Mouse (Mus musculus): ENCODE data around the gene Fam196b.

The Fam196b gene

GRCm38 (mm10) chr11:34317001-34317400 is 2.4 kb downstream of the Fam196b start:
- in situ Hi-C loops (cut with MboI; ENCODE audit: low pct_unique_long_range_greater_than_20kb in 1 of 2, low sequenced_read_pairs in 2 of 2, unreplicated experiment in 1 of 2) = no loop called here

DNA sequence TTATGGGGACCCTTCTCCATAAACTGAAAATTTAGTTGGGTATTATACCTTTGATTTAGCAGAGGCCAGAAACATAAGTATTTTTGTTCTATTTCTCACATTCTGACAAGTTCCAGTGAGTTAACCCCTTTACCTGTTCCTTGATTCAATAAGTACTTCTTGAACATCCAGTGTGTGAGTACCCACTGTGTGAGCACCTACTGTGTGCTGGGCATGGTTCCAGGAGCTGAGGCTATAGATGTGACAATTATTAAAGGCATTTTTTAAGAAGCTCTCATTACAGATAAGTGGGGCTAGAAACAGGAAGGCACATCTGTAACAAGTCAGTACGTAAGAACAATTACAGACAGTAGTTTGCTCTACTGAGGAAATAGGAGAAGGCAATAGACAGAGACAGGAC is 4.7 kb downstream of the Fam196b start:
- in situ Hi-C loops (cut with MboI; ENCODE audit: low pct_unique_long_range_greater_than_20kb in 1 of 2, low sequenced_read_pairs in 2 of 2, unreplicated experiment in 1 of 2) = no loop called here

- in situ Hi-C loops (cut with MboI; ENCODE audit: low pct_unique_long_range_greater_than_20kb in 1 of 2, low sequenced_read_pairs in 2 of 2, unreplicated experiment in 1 of 2) = no loop called here
Observed at GRCm38 (mm10) chr11:34323664-34324063, 9.0 kb downstream of the Fam196b start.

- in situ Hi-C loops (cut with MboI; ENCODE audit: low pct_unique_long_range_greater_than_20kb in 1 of 2, low sequenced_read_pairs in 2 of 2, unreplicated experiment in 1 of 2) = no loop called here
Observed at GRCm38 (mm10) chr11:34332344-34333031, 17.9 kb downstream of the Fam196b start.

DNA sequence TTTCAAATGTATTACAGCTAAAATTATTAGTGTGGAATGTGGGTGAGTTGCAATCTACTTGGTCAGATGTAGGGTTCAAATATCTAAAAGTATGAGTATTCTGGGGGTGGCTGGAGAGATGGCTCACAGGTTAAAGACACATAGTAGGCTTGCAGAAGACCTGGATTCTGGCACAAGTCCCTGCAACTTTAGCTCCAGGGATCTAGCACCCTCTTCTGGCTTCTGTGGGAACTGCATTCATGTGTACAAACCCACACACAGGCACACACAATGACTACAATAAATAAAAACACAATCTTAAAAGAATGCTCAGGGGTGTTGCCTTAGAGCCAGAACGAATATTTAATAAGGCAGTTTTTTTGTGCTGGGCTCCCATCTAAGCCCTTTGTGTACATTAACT is 23.3 kb downstream of the Fam196b start:
- in situ Hi-C loops (cut with MboI; ENCODE audit: low pct_unique_long_range_greater_than_20kb in 1 of 2, low sequenced_read_pairs in 2 of 2, unreplicated experiment in 1 of 2) = no loop called here

- in situ Hi-C loops (cut with MboI; ENCODE audit: low pct_unique_long_range_greater_than_20kb in 1 of 2, low sequenced_read_pairs in 2 of 2, unreplicated experiment in 1 of 2) = loop anchor here in 1 of 2 experiments (10.0 kb wide), 1 partner anchor 105 kb away; no protein-coding TSS in a partner anchor
Observed at GRCm38 (mm10) chr11:34339693-34340092, 25.1 kb downstream of the Fam196b start.

GRCm38 (mm10) chr11:34343742-34344307 is 29.2 kb downstream of the Fam196b start:
- in situ Hi-C loops (cut with MboI; ENCODE audit: low pct_unique_long_range_greater_than_20kb in 1 of 2, low sequenced_read_pairs in 2 of 2, unreplicated experiment in 1 of 2) = loop anchor here in 1 of 2 experiments (10.0 kb wide), 1 partner anchor 109 kb away; no protein-coding TSS in a partner anchor

- in situ Hi-C loops (cut with MboI; ENCODE audit: low pct_unique_long_range_greater_than_20kb in 1 of 2, low sequenced_read_pairs in 2 of 2, unreplicated experiment in 1 of 2) = loop anchor here in 1 of 2 experiments (10.0 kb wide), 1 partner anchor 110 kb away; no protein-coding TSS in a partner anchor
Observed at GRCm38 (mm10) chr11:34344310-34344709, 29.7 kb downstream of the Fam196b start.

DNA sequence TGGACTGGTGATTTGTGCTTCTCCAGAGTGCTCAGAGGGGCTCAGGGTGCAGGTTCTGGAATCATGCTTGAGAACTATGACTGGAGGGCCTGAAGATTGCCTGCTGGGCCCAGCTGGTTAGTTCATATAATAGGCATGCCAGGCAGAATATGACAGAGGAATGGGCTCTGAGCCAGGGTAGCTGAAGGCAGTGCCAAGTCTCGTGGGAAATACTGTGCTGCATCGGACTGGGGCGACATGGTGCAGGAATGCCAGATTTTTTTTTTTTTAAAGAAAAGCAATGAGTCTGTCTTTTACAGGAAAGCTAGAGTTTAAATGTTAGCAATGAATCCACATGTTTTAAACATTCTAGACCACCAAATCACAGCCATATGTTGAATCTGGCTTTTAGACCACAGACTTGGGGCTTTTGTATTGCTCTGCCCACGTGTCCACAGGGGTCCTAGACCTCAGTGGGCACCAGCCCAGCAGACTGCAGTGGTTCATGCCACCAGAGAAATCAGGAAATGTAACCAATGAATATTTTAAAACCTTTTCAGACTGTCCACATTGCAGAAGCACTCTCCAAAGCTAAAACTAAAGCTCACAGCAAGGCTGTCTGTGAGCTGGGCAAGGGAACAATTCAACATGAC is 33.8 kb downstream of the Fam196b start:
- in situ Hi-C loops (cut with MboI; ENCODE audit: low pct_unique_long_range_greater_than_20kb in 1 of 2, low sequenced_read_pairs in 2 of 2, unreplicated experiment in 1 of 2) = loop anchor here in 1 of 2 experiments (10.0 kb wide), 1 partner anchor 114 kb away; no protein-coding TSS in a partner anchor

- in situ Hi-C loops (cut with MboI; ENCODE audit: low pct_unique_long_range_greater_than_20kb in 1 of 2, low sequenced_read_pairs in 2 of 2, unreplicated experiment in 1 of 2) = loop anchor here in 1 of 2 experiments (10.0 kb wide), 1 partner anchor 115 kb away; no protein-coding TSS in a partner anchor
Observed at GRCm38 (mm10) chr11:34349453-34350056, 34.9 kb downstream of the Fam196b start.

- in situ Hi-C loops (cut with MboI; ENCODE audit: low pct_unique_long_range_greater_than_20kb in 1 of 2, low sequenced_read_pairs in 2 of 2, unreplicated experiment in 1 of 2) = no loop called here
Observed at GRCm38 (mm10) chr11:34355406-34355805, 40.8 kb downstream of the Fam196b start.

DNA sequence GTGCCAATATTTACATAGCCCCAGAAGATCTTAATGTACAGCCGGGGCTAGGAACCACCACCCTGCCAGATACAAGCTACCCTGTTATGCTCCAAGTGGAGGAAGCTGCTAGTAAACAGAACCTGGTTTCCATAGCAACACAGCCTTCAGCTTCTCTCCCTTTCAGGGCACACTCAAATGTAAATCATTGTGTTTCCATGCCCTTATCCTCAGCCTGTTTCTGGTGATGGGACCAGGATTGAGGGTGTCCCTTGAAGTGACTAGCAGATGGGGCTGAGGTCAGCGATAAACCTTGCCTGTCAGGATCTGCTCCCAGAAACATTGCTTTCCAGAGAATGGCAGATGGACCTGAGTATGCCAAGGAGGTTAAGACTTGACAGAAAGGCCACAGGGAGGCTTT is 41.5 kb downstream of the Fam196b start:
- in situ Hi-C loops (cut with MboI; ENCODE audit: low pct_unique_long_range_greater_than_20kb in 1 of 2, low sequenced_read_pairs in 2 of 2, unreplicated experiment in 1 of 2) = no loop called here

GRCm38 (mm10) chr11:34372224-34372623 is 57.6 kb downstream of the Fam196b start:
- in situ Hi-C loops (cut with MboI; ENCODE audit: low pct_unique_long_range_greater_than_20kb in 1 of 2, low sequenced_read_pairs in 2 of 2, unreplicated experiment in 1 of 2) = no loop called here

DNA sequence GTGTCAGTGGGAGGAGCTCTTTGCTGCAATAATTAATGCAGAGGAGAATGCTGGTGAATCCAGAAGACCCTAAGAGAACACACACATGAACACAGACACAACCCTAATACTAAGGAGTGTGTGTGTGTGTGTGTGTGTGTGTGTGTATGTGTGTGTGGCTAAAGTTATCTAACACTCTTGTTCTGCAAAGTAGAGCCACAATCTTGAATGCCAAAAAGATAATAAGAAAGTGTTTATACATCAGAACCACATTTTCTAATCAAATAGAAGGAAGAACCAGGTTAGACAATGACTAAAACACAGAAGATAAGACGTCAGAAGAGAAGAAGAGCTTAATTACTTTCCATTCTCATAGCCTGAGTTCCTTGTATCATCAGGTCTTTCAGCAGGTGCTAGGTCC is 60.9 kb downstream of the Fam196b start:
- in situ Hi-C loops (cut with MboI; ENCODE audit: low pct_unique_long_range_greater_than_20kb in 1 of 2, low sequenced_read_pairs in 2 of 2, unreplicated experiment in 1 of 2) = no loop called here

DNA sequence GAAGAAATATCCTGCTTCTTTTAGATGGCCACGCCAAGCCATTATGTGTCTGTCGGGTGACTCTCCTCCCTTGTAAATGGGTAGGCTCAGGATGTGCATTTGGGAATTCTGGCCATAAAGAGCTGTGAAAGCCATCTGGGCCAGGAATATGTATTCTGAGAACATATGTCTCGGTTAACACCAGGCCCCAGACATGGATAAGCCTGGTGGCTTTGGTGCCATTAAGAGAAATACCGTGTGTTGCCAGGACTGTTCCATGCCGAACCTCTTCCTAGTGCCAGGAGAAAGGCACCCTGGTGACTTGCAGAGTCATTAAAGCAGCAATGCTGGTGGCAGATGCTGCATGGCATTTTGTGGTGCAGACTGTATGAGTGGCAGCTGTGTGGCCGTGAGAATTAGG is 63.0 kb downstream of the Fam196b start:
- in situ Hi-C loops (cut with MboI; ENCODE audit: low pct_unique_long_range_greater_than_20kb in 1 of 2, low sequenced_read_pairs in 2 of 2, unreplicated experiment in 1 of 2) = no loop called here

DNA sequence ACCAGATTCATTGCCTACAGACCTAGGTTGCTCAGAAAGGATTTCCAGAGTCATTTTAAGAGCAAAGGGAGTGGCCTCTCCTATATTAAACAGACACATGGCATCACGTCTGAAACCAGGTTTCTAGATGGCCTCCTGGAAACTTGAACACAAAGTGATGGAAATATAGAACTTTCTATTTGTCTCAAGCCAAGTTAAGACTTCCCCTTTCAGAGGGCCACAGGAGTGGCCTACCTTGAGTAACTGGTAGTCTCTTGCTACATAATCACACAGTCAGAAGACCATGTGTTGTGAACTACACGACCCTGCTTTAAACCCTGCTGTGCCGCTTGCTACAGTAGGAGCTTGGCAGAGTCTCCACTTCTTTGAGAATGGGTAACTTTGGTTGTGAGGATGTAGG is 68.9 kb downstream of the Fam196b start:
- in situ Hi-C loops (cut with MboI; ENCODE audit: low pct_unique_long_range_greater_than_20kb in 1 of 2, low sequenced_read_pairs in 2 of 2, unreplicated experiment in 1 of 2) = no loop called here

DNA sequence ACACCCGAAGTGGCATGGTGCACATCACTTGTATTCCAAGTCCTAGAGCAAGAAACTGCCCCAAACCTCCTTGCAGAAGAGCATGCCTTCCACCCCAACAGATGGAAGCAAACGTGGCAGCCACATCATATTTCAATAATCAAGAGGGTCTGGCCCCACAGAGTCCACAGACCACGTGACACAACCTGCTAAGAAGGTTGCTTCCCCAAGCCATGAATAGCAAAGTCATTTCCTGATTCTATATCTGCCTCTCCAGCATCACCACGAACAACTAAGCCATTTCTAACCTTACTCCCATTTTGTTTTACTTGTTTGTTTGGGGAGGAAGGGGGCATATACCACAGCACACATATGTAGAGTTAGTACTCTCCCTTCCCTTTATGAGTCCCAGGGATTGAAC is 69.6 kb downstream of the Fam196b start:
- in situ Hi-C loops (cut with MboI; ENCODE audit: low pct_unique_long_range_greater_than_20kb in 1 of 2, low sequenced_read_pairs in 2 of 2, unreplicated experiment in 1 of 2) = no loop called here

DNA sequence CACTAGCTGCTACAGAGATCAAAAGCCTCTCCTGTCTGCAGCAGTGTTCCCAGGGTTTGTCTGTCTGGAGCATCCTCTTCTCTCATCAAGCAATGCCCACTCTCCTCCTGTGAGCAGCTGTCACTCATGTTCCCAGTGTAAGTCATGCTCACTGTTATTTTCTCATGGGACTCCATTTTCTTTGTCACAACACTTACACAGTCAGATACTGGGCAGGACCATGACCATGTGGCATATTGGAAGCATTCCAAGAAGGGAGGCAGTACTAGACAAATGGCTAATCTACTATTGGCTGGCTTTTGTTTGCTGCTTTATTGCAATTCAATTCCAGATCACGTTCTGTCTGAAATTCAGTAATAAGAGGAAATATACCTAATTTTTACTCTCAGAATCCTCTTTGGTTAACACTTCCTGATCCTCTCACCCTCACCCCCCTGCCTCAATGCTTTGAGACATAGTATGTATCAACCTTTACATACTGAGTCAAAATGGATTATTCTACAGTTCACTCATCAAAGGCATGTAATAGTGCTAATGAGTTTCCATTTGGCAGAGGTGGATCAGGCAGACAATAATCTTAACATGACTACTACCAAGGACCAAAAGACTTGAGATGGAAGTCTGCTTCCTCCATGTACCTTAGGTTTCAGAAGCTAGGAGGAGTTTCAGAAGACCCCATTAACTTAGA is 70.5 kb downstream of the Fam196b start:
- in situ Hi-C loops (cut with MboI; ENCODE audit: low pct_unique_long_range_greater_than_20kb in 1 of 2, low sequenced_read_pairs in 2 of 2, unreplicated experiment in 1 of 2) = no loop called here

Data from mouse embryonic stem cell (cell line).